Mouse (Mus musculus): Measurements from ENCODE around the gene Lyve1.

DNA sequence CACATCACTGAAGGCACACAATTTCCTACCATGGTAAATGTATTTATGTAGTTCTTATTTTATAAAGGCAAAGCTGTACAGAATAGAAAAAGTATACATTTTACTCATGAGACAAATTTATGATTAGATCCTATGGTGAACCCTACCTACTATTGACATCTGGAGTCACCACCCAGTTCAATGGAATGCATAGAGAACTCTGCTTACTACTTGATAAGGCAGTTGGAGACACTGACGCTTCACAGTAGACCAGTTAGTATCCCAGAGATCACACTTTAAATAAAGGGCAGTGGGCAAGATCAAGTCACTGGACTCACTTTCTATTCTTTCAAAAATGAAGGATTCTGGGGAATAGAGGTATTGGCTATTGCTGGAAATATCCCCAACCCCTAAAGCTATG, 49.1 kb downstream of the Lyve1 start:
- TF ChIP-seq JUND (IDR thresholded peaks at IDR 0.05; ENCODE audit: low read depth, low read length) (no peak), KAT2A (conservative IDR thresholded peaks at IDR 0.05; ENCODE audit: low read depth, low read length) (no peak), MYB (IDR thresholded peaks at IDR 0.05; ENCODE audit: low read depth, low read length) (no peak), ZNF384 (IDR thresholded peaks at IDR 0.05; ENCODE audit: low read depth, low read length) (no peak), MAZ (IDR thresholded peaks at IDR 0.05; ENCODE audit: low read depth, low read length) (no peak), TAL1 (IDR thresholded peaks at IDR 0.05; ENCODE audit: low read length) (no peak), MYC (IDR thresholded peaks at IDR 0.05; ENCODE audit: low read depth, low read length) (no peak), POLR2A (IDR thresholded peaks at IDR 0.05; ENCODE audit: control insufficient read depth in 1 of 2, insufficient read depth in 1 of 2, low read depth in 1 of 2, low read length in 2 of 2, poor library complexity in 1 of 2) (no peak), SIN3A (IDR thresholded peaks at IDR 0.05; ENCODE audit: low read length) (no peak), CTCF (IDR thresholded peaks at IDR 0.05 in 2 of 3, conservative IDR thresholded peaks at IDR 0.05 in 1 of 3; ENCODE audit: control insufficient read depth in 1 of 3, insufficient read depth in 1 of 3, low read depth in 2 of 3, low read length in 3 of 3, poor library complexity in 1 of 3, severe bottlenecking in 1 of 3) (no peak), RCOR1 (IDR thresholded peaks at IDR 0.05; ENCODE audit: low read depth, low read length) (no peak), ZC3H11A (IDR thresholded peaks at IDR 0.05; ENCODE audit: low read depth, low read length) (no peak), SMC3 (IDR thresholded peaks at IDR 0.05; ENCODE audit: low read depth, low read length) (no peak), POLR2AphosphoS2 (IDR thresholded peaks at IDR 0.05; ENCODE audit: low read length) (no peak)

All from MEL (cell line).